Mouse (Mus musculus) myocyte (in vitro differentiated cells): ENCODE measurements around the gene Whrn.

Source experiments
- POLR2A ChIP-seq: IDR thresholded peaks from one replicate; pipeline ENCODE4 v1.6.1; 2011; ENCODE audit warnings: low read depth, mild to moderate bottlenecking, control low read depth, moderate library complexity; ENCODE audit not compliant: insufficient read length
- POLR2AphosphoS2 ChIP-seq: IDR thresholded peaks from one replicate; pipeline ENCODE4 v1.6.1; 2011; ENCODE audit warnings: low read depth, control low read depth; ENCODE audit not compliant: insufficient read length

DNA sequence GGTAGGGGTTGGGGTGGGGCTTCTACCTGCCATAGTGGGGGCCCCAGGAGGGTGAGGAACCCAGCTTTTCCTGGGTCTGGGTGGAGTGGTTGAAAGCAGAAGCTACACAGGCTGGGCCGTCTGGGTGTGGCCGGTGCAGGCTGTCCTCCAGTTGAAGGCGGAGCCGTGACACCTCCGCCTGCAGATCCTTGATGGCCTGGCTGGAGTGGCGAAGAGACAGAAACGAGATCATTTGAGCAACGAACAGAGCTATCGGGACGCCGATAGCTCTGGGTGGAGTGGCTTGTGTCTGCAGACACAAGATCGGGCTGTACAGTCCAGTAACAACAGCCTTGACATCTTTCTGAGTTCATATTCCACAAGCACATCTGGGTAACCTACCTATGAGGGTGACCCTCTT, 121.5 kb downstream of the Whrn start:
- TF ChIP-seq POLR2AphosphoS2 (no peak), POLR2A (no peak)
